Mouse (Mus musculus) intestine, postnatal 0 days (tissue): ENCODE results near the gene Shisa2. TPM values are rescaled to one million over a fixed set of nuclear protein-coding genes. Genes with fewer than 3 reads are reported as not detected.
A peak's percentile ranks its signal among the peaks of the same experiment; 100 is the strongest.

Experiments used
- ATAC-seq: fragments of 200-750 bp; cut with Nextera tagmentation; 2 replicates; pipeline ENCODE4 v1.8.0; 2017; ENCODE audit warnings: mild to moderate bottlenecking, moderate TSS enrichment, moderate library complexity
- H3K27ac ChIP-seq: fragments of 300-500 bp; sonication (generic); 2 replicates; pipeline ENCODE4 v1.5.1; 2014; ENCODE audit warnings: mild to moderate bottlenecking, low read depth, low read length, moderate library complexity
- H3K27me3 ChIP-seq: fragments of 300-500 bp; sonication (generic); replicated peaks from 2 replicates; pipeline ENCODE4 v1.6.1; 2014; ENCODE audit warnings: low read length, mixed read lengths; ENCODE audit not compliant: control insufficient read depth, insufficient read depth
- H3K36me3 ChIP-seq: fragments of 300-500 bp; sonication (generic); 2 replicates; pipeline ENCODE4 v1.6.1; 2014; ENCODE audit warnings: mild to moderate bottlenecking, moderate library complexity; ENCODE audit not compliant: control insufficient read depth, insufficient read depth
- H3K4me1 ChIP-seq: fragments of 300-500 bp; sonication (generic); replicated peaks from 2 replicates; pipeline ENCODE4 v1.6.1; 2014; ENCODE audit warnings: antibody characterized with exemption, low read length, mixed read lengths; ENCODE audit not compliant: control insufficient read depth, insufficient read depth
- H3K4me2 ChIP-seq: fragments of 300-500 bp; sonication (generic); replicated peaks from 2 replicates; pipeline ENCODE4 v1.6.1; 2014; ENCODE audit warnings: low read depth, mild to moderate bottlenecking, moderate library complexity
- H3K4me3 ChIP-seq: fragments of 300-500 bp; sonication (generic); 2 replicates; pipeline ENCODE4 v1.5.1; 2014; ENCODE audit warnings: low read depth, low read length
- H3K9ac ChIP-seq: fragments of 300-500 bp; sonication (generic); 2 replicates; pipeline ENCODE4 v1.6.1; 2014; ENCODE audit warnings: mild to moderate bottlenecking, low read depth, low read length
- H3K9me3 ChIP-seq: fragments of 300-500 bp; sonication (generic); 2 replicates; pipeline ENCODE4 v1.6.1; 2016; ENCODE audit warnings: mixed run types; ENCODE audit not compliant: control insufficient read depth
- CTCF ChIP-seq: sonication (generic); IDR thresholded peaks from 2 replicates; pipeline ENCODE4 v1.5.1; 2016; ENCODE audit warnings: low read depth, mild to moderate bottlenecking, control low read depth, antibody characterized with exemption, moderate library complexity
- WGBS: fragments of 180-500 bp; shearing (Covaris S2); extraction: QIAGEN DNeasy Blood & Tissue Kit; methylation state at CpG from one replicate; pipeline ENCODE4 v1.1.7; 2014; 5-methylcytosine and 5-hydroxymethylcytosine counted together
- polyA plus RNA-seq: library from polyadenylated mRNA; unstranded; fragments of >200 nt; fragmentation: Nextera tagmentation; extraction: Ambion mirVana; gene quantifications from 2 replicates; pipeline ENCODE4 v1.2.1, GENCODE M21; 2015

The Shisa2 gene
- polyA plus RNA-seq, 1 experiment from 2014 or later = 4.6 TPM

- peaks cover 2% of the 10 kb centered on the region; the same call in 1 of the 2 replicates for H3K4me1 ChIP-seq
- peak within 1 kb of the TSS; percentile 81 for H3K9ac ChIP-seq
- H3K4me3 ChIP-seq = peak within 1 kb of the TSS; percentile 94
- no peaks in the 10 kb centered on the region for H3K9me3 ChIP-seq
- WGBS = under 1% methylated on average over 46 of the region's 48 CpGs
- H3K27me3 ChIP-seq = no peaks in the 10 kb centered on the region
- peak; percentile 60 for TF ChIP-seq CTCF
- peak within 1 kb of the TSS; percentile 60 for H3K27ac ChIP-seq
- H3K4me2 ChIP-seq = peak within 1 kb of the TSS; percentile 67
- peaks cover 8% of the 10 kb centered on the region for H3K36me3 ChIP-seq
- ATAC-seq = peak; percentile 92
Measured at GRCm38 (mm10) chr14:59597398-59598259, 27.5 kb upstream of the Shisa2 start, which contains the start of gene Cdadc1. Gene Cdadc1 (minus strand): TSS chr14:59597959.

- peak overlapping the region; percentile 94 for H3K4me3 ChIP-seq
- ATAC-seq = 0 out of 2 replicates have a peak, but pooled peaks have one; percentile 9
- H3K4me2 ChIP-seq = peak overlapping the region; percentile 67
- H3K9ac ChIP-seq = peak overlapping the region; percentile 81
- H3K27me3 ChIP-seq = no peaks in the 10 kb centered on the region
- no peaks in the 10 kb centered on the region for H3K9me3 ChIP-seq
- WGBS = 4% methylated on average over 8 of the region's 8 CpGs
- H3K36me3 ChIP-seq = peaks cover 4% of the 10 kb centered on the region; the same call in 1 of the 2 replicates
- peak overlapping the region; percentile 60; the same call in 1 of the 2 replicates for H3K27ac ChIP-seq
- H3K4me1 ChIP-seq = peaks cover 2% of the 10 kb centered on the region; the same call in 1 of the 2 replicates
- no peak for TF ChIP-seq CTCF
Measured at GRCm38 (mm10) chr14:59598260-59598627, 26.9 kb upstream of the Shisa2 start.

GRCm38 (mm10) chr14:59604002-59604645, 21.0 kb upstream of the Shisa2 start:
- peak; percentile 77 for TF ChIP-seq CTCF
- ATAC-seq = no peak
- H3K9me3 ChIP-seq = no peaks in the 10 kb centered on the region

GRCm38 (mm10) chr14:59605671-59606353, 19.3 kb upstream of the Shisa2 start:
- no peaks in the 10 kb centered on the region for H3K27me3 ChIP-seq
- H3K9me3 ChIP-seq = no peaks in the 10 kb centered on the region
- ATAC-seq = 0 out of 2 replicates have a peak, but pooled peaks have one; percentile 43
- no peak overlapping the region for H3K4me3 ChIP-seq
- H3K9ac ChIP-seq = no peak overlapping the region
- H3K27ac ChIP-seq = no peak overlapping the region
- TF ChIP-seq CTCF = peak; percentile 87
- WGBS = 15% methylated on average over 5 of the region's 5 CpGs
- H3K36me3 ChIP-seq = no peaks in the 10 kb centered on the region
- H3K4me1 ChIP-seq = no peaks in the 10 kb centered on the region
- H3K4me2 ChIP-seq = no peak overlapping the region

More at GRCm38 (mm10) chr14:59604002-59604645, 21.0 kb upstream of the Shisa2 start:
- Histone ChIP-seq H3K4me2 (no peak overlapping the region), H3K36me3 (no peaks in the 10 kb centered on the region), H3K4me1 (no peaks in the 10 kb centered on the region), H3K27ac (no peak overlapping the region), H3K4me3 (no peak overlapping the region), H3K27me3 (no peaks in the 10 kb centered on the region), H3K9ac (no peak overlapping the region)
- WGBS = 63% methylated on average over 5 of the region's 5 CpGs

- TF ChIP-seq CTCF = no peak
- 63% methylated on average over 3 of the region's 3 CpGs for WGBS
- no peak overlapping the region for H3K4me3 ChIP-seq
Measured at GRCm38 (mm10) chr14:59607021-59607420, 18.1 kb upstream of the Shisa2 start.

More at GRCm38 (mm10) chr14:59607021-59607420, 18.1 kb upstream of the Shisa2 start:
- no peaks in the 10 kb centered on the region for H3K27me3 ChIP-seq
- no peak overlapping the region for H3K4me2 ChIP-seq
- no peak overlapping the region for H3K9ac ChIP-seq
- no peaks in the 10 kb centered on the region for H3K36me3 ChIP-seq
- no peak overlapping the region for H3K27ac ChIP-seq
- H3K4me1 ChIP-seq = no peaks in the 10 kb centered on the region
- no peaks in the 10 kb centered on the region for H3K9me3 ChIP-seq
- ATAC-seq = no peak
